Comparison of ENCODE assay signal across 15 mouse cellular contexts in genomic region chr14:13771163-13771562, GRCm38 (mm10).
DNase-seq lines count a peak whose midpoint lies in the region; ATAC-seq lines count a peak whose summit lies in the region.
"Had no signal": no experiment of that assay in that cellular context is flagged by ENCODE, and none has a peak within 500 bp of the region (broad histone marks: within the 10 kb centered on the region; RNA-seq: fewer than 3 reads in every experiment).

No protein-coding gene starts in this region.

- 58% methylated on average over 2 of the region's 2 CpGs for WGBS in kidney, embryonic 15.5 days
- 63% methylated on average over 2 of the region's 2 CpGs for WGBS in forebrain, embryonic 13.5 days
- WGBS in limb, embryonic 11.5 days: 69% methylated on average over 2 of the region's 2 CpGs
- 48% methylated on average over 2 of the region's 2 CpGs for WGBS in neural tube, embryonic 14.5 days

- no peak overlapping the region for H3K4me2 ChIP-seq in kidney, embryonic 15.5 days
- no peak overlapping the region for H3K4me2 ChIP-seq in forebrain, embryonic 13.5 days
- H3K4me2 ChIP-seq in limb, embryonic 11.5 days (ENCODE audit: low read depth, severe bottlenecking): no peak overlapping the region
- H3K4me2 ChIP-seq in neural tube, embryonic 14.5 days (ENCODE audit: low read depth, low read length): no peak overlapping the region

- intact Hi-C loops in heart, postnatal 14 days (cut with DNase I): no loop called here

- H3K4me3 ChIP-seq in kidney, embryonic 15.5 days (replicated peaks): no peak overlapping the region
- no peak overlapping the region for H3K4me3 ChIP-seq in forebrain, embryonic 13.5 days
- no peak overlapping the region for H3K4me3 ChIP-seq in limb, embryonic 11.5 days (ENCODE audit: low read depth, low read length)
- H3K4me3 ChIP-seq in neural tube, embryonic 14.5 days (ENCODE audit: low read depth, low read length): no peak overlapping the region
- H3K4me3 ChIP-seq: layer of hippocampus, adult 2 months had no signal

- no peaks in the 10 kb centered on the region for H3K9me3 ChIP-seq in kidney, embryonic 15.5 days (replicated peaks)
- no peaks in the 10 kb centered on the region for H3K9me3 ChIP-seq in forebrain, embryonic 13.5 days (replicated peaks)
- no peaks in the 10 kb centered on the region for H3K9me3 ChIP-seq in limb, embryonic 11.5 days (ENCODE audit: control insufficient read depth, low read length)
- H3K9me3 ChIP-seq in neural tube, embryonic 14.5 days (ENCODE audit: control insufficient read depth, low read length): no peaks in the 10 kb centered on the region

- no peak overlapping the region for H3K27ac ChIP-seq in kidney, embryonic 15.5 days
- H3K27ac ChIP-seq in forebrain, embryonic 13.5 days: peak overlapping the region; percentile 35; the same call in 1 of the 2 replicates
- 0 out of 2 replicates have a peak overlapping the region, but pooled peaks have one; percentile 8 for H3K27ac ChIP-seq in limb, embryonic 11.5 days (replicated peaks; ENCODE audit: low read depth, low read length)
- H3K27ac ChIP-seq in neural tube, embryonic 14.5 days (ENCODE audit: low read depth, low read length): peak overlapping the region; percentile 18; the same call in 1 of the 2 replicates
- H3K27ac ChIP-seq: layer of hippocampus, adult 2 months had no signal

- no peak overlapping the region for H3K9ac ChIP-seq in kidney, embryonic 15.5 days
- H3K9ac ChIP-seq in forebrain, embryonic 13.5 days: no peak overlapping the region
- no peak overlapping the region for H3K9ac ChIP-seq in limb, embryonic 11.5 days (ENCODE audit: low read length)
- H3K9ac ChIP-seq in neural tube, embryonic 14.5 days (replicated peaks; ENCODE audit: low read depth, low read length): no peak overlapping the region

- no peaks in the 10 kb centered on the region for H3K36me3 ChIP-seq in kidney, embryonic 15.5 days
- no peaks in the 10 kb centered on the region for H3K36me3 ChIP-seq in forebrain, embryonic 13.5 days (ENCODE audit: poor library complexity, severe bottlenecking)
- no peaks in the 10 kb centered on the region for H3K36me3 ChIP-seq in limb, embryonic 11.5 days (ENCODE audit: control insufficient read depth, insufficient read depth, low read length)
- no peaks in the 10 kb centered on the region for H3K36me3 ChIP-seq in neural tube, embryonic 14.5 days (ENCODE audit: control insufficient read depth, insufficient read depth, low read length)

- 0 out of 2 replicates have a peak, but pooled peaks have one; percentile 6 for ATAC-seq in kidney, embryonic 15.5 days (replicated peaks; ENCODE audit: low FRiP score)
- ATAC-seq in forebrain, embryonic 13.5 days: peak; percentile 31
- ATAC-seq in limb, embryonic 11.5 days (ENCODE audit: insufficient number of reproducible peaks, low FRiP score, low TSS enrichment, low read depth): no peak
- peak; percentile 47 for ATAC-seq in neural tube, embryonic 14.5 days (ENCODE audit: low read depth)

- no peaks in the 10 kb centered on the region for H3K27me3 ChIP-seq in kidney, embryonic 15.5 days
- no peaks in the 10 kb centered on the region for H3K27me3 ChIP-seq in forebrain, embryonic 13.5 days
- H3K27me3 ChIP-seq in limb, embryonic 11.5 days (ENCODE audit: control insufficient read depth, insufficient read depth, low read length): no peaks in the 10 kb centered on the region
- no peaks in the 10 kb centered on the region for H3K27me3 ChIP-seq in neural tube, embryonic 14.5 days (ENCODE audit: control insufficient read depth, insufficient read depth, low read length)

- no peak for DNase-seq in kidney, postnatal 10 days
- DNase-seq in limb, embryonic 11.5 days (ENCODE audit: low spot score): no peak
- no peak for DNase-seq in heart, postnatal 14 days
- no peak for DNase-seq in heart, adult 9 months (ENCODE audit: low spot score in 2 of 2)
- no peak for DNase-seq in lung, adult 18-20 months
- DNase-seq: B cell, adult 2 months; cerebellum, postnatal 36 days; kidney, adult 2 months; left cerebral cortex, postnatal 4 days; lung, postnatal 14 days; thymus, postnatal 25 days had no signal

- peaks cover 9% of the 10 kb centered on the region for H3K4me1 ChIP-seq in kidney, embryonic 15.5 days
- H3K4me1 ChIP-seq in forebrain, embryonic 13.5 days: peaks cover 15% of the 10 kb centered on the region
- H3K4me1 ChIP-seq in limb, embryonic 11.5 days (ENCODE audit: control insufficient read depth, insufficient read depth, low read length): peaks cover 12% of the 10 kb centered on the region; the same call in 1 of the 2 replicates
- H3K4me1 ChIP-seq in neural tube, embryonic 14.5 days (ENCODE audit: control insufficient read depth, insufficient read depth, low read length): peaks cover 9% of the 10 kb centered on the region; the same call in 1 of the 2 replicates
